Mouse (Mus musculus) neural tube, embryonic 14.5 days (tissue): ENCODE measurements at regions not wholly inside any gene's neighbourhood (a gene's known extent, or its start where the extent isn't known, plus 50 kb on each side); places are given as distances from the start of the nearest gene placed in this dataset.

Experiments used
- ATAC-seq: fragments of 200-750 bp; cut with Nextera tagmentation; 2 replicates; pipeline ENCODE4 v1.8.0; 2017; ENCODE audit warnings: low read depth, mild to moderate bottlenecking, moderate TSS enrichment, moderate library complexity
- H3K27ac ChIP-seq: fragments of 300-500 bp; sonication (generic); 2 replicates; pipeline ENCODE4 v1.5.1; 2014; ENCODE audit warnings: low read depth, mild to moderate bottlenecking, control low read depth, low read length, moderate library complexity, mixed read lengths
- H3K27me3 ChIP-seq: fragments of 300-500 bp; sonication (generic); 2 replicates; pipeline ENCODE4 v1.6.1; 2014; ENCODE audit warnings: low read length; ENCODE audit not compliant: control insufficient read depth, insufficient read depth
- H3K36me3 ChIP-seq: fragments of 300-500 bp; sonication (generic); 2 replicates; pipeline ENCODE4 v1.6.1; 2014; ENCODE audit warnings: low read length, mixed read lengths; ENCODE audit not compliant: control insufficient read depth, insufficient read depth
- H3K4me1 ChIP-seq: fragments of 300-500 bp; sonication (generic); 2 replicates; pipeline ENCODE4 v1.6.1; 2014; ENCODE audit warnings: low read length; ENCODE audit not compliant: control insufficient read depth, insufficient read depth
- H3K4me2 ChIP-seq: fragments of 300-500 bp; sonication (generic); 2 replicates; pipeline ENCODE4 v1.6.1; 2014; ENCODE audit warnings: mild to moderate bottlenecking, low read depth, low read length, control low read depth
- H3K4me3 ChIP-seq: fragments of 300-500 bp; sonication (generic); 2 replicates; pipeline ENCODE4 v1.5.1; 2014; ENCODE audit warnings: low read depth, low read length, control low read depth, mixed read lengths
- H3K9ac ChIP-seq: fragments of 300-500 bp; sonication (generic); replicated peaks from 2 replicates; pipeline ENCODE4 v1.6.1; 2014; ENCODE audit warnings: low read depth, mild to moderate bottlenecking, control low read depth, low read length, mixed read lengths
- H3K9me3 ChIP-seq: fragments of 300-500 bp; sonication (generic); 2 replicates; pipeline ENCODE4 v1.6.1; 2016; ENCODE audit warnings: low read length; ENCODE audit not compliant: control insufficient read depth
- WGBS: fragments of 180-500 bp; shearing (Covaris S2); extraction: QIAGEN DNeasy Blood & Tissue Kit; methylation state at CpG from one replicate; pipeline ENCODE4 v1.1.7; 2014; 5-methylcytosine and 5-hydroxymethylcytosine counted together

GRCm38 (mm10) chr19:14096187-14096586 is 182.9 kb downstream of the Olfr1505 start:
- Histone ChIP-seq H3K9me3 (no peaks in the 10 kb centered on the region), H3K4me1 (no peaks in the 10 kb centered on the region), H3K27ac (no peak overlapping the region), H3K27me3 (no peaks in the 10 kb centered on the region), H3K4me3 (no peak overlapping the region), H3K36me3 (no peaks in the 10 kb centered on the region), H3K9ac (no peak overlapping the region), H3K4me2 (no peak overlapping the region)
- ATAC-seq = no peak
- 40% methylated on average over 5 of the region's 5 CpGs for WGBS

GRCm38 (mm10) chr19:14109091-14109490 is 195.8 kb downstream of the Olfr1505 start:
- Histone ChIP-seq H3K9ac (no peak overlapping the region), H3K4me2 (no peak overlapping the region), H3K4me3 (no peak overlapping the region), H3K36me3 (no peaks in the 10 kb centered on the region), H3K27me3 (no peaks in the 10 kb centered on the region), H3K4me1 (0 out of 2 replicates have a peak, but pooled peaks cover 2% of the 10 kb centered on the region), H3K27ac (no peak overlapping the region), H3K9me3 (no peaks in the 10 kb centered on the region)
- WGBS = 32% methylated on average over 4 of the region's 4 CpGs
- ATAC-seq = 0 out of 2 replicates have a peak, but pooled peaks have one; percentile 46

- H3K9ac ChIP-seq = no peak overlapping the region
- ATAC-seq = peak; percentile 44; the same call in 1 of the 2 replicates
- WGBS = 11% methylated on average over 8 of the region's 8 CpGs
These were observed 210.2 kb downstream of the Olfr1505 start for GRCm38 (mm10) chr19:14123348-14124113.

GRCm38 (mm10) chr19:14124250-14124827 is 211.0 kb downstream of the Olfr1505 start:
- no peak for ATAC-seq
- Histone ChIP-seq H3K4me3 (no peak overlapping the region), H3K36me3 (no peaks in the 10 kb centered on the region), H3K27me3 (no peaks in the 10 kb centered on the region), H3K4me2 (no peak overlapping the region), H3K9me3 (no peaks in the 10 kb centered on the region), H3K27ac (no peak overlapping the region), H3K9ac (no peak overlapping the region), H3K4me1 (peaks cover 2% of the 10 kb centered on the region; the same call in 1 of the 2 replicates)
- WGBS = 58% methylated on average over 5 of the region's 5 CpGs

More at GRCm38 (mm10) chr19:14123348-14124113, 210.2 kb downstream of the Olfr1505 start:
- Histone ChIP-seq H3K27me3 (no peaks in the 10 kb centered on the region), H3K4me1 (peaks cover 2% of the 10 kb centered on the region; the same call in 1 of the 2 replicates), H3K4me2 (no peak overlapping the region), H3K9me3 (no peaks in the 10 kb centered on the region), H3K27ac (no peak overlapping the region), H3K4me3 (no peak overlapping the region), H3K36me3 (no peaks in the 10 kb centered on the region)

- no peaks in the 10 kb centered on the region for H3K36me3 ChIP-seq
- no peak overlapping the region for H3K4me3 ChIP-seq
- no peak overlapping the region for H3K27ac ChIP-seq
- H3K4me2 ChIP-seq = no peak overlapping the region
- no peaks in the 10 kb centered on the region for H3K27me3 ChIP-seq
- WGBS = 84% methylated on average over 5 of the region's 5 CpGs
- no peak overlapping the region for H3K9ac ChIP-seq
- H3K4me1 ChIP-seq = peaks cover 2% of the 10 kb centered on the region; the same call in 1 of the 2 replicates
- no peak for ATAC-seq
- H3K9me3 ChIP-seq = no peaks in the 10 kb centered on the region
These were observed 211.7 kb downstream of the Olfr1505 start for GRCm38 (mm10) chr19:14124986-14125385.

- Histone ChIP-seq H3K27ac (no peak overlapping the region), H3K36me3 (no peaks in the 10 kb centered on the region), H3K9ac (no peak overlapping the region), H3K4me1 (no peaks in the 10 kb centered on the region; the same call in 1 of the 2 replicates), H3K27me3 (no peaks in the 10 kb centered on the region), H3K4me3 (no peak overlapping the region), H3K9me3 (no peaks in the 10 kb centered on the region), H3K4me2 (no peak overlapping the region)
- 66% methylated on average over 8 of the region's 8 CpGs for WGBS
- no peak for ATAC-seq
These were observed 215.3 kb downstream of the Olfr1505 start for GRCm38 (mm10) chr19:14128397-14129209.

- Histone ChIP-seq H3K4me2 (no peak overlapping the region), H3K27ac (no peak overlapping the region), H3K9ac (no peak overlapping the region), H3K36me3 (no peaks in the 10 kb centered on the region), H3K4me1 (no peaks in the 10 kb centered on the region), H3K4me3 (no peak overlapping the region), H3K9me3 (no peaks in the 10 kb centered on the region), H3K27me3 (no peaks in the 10 kb centered on the region)
- WGBS = 71% methylated on average over 3 of the region's 3 CpGs
- no peak for ATAC-seq
These were observed 247.9 kb downstream of the Olfr1505 start for GRCm38 (mm10) chr19:14161217-14161616.

- no peaks in the 10 kb centered on the region for H3K9me3 ChIP-seq
- H3K27me3 ChIP-seq = no peaks in the 10 kb centered on the region
- no peaks in the 10 kb centered on the region for H3K36me3 ChIP-seq
- no peak overlapping the region for H3K9ac ChIP-seq
- no peak overlapping the region for H3K4me2 ChIP-seq
- no peak overlapping the region for H3K27ac ChIP-seq
- H3K4me1 ChIP-seq = no peaks in the 10 kb centered on the region
- ATAC-seq = no peak
- WGBS = 57% methylated on average over 4 of the region's 4 CpGs
- H3K4me3 ChIP-seq = no peak overlapping the region
These were observed 249.4 kb downstream of the Olfr1505 start for GRCm38 (mm10) chr19:14162773-14163172.
